Mouse (Mus musculus) spleen, postnatal 4 days (tissue): Measurements from ENCODE around the gene Frmd4a.

Experiments
- DNase-seq, 2 experiments: peaks; one replicate each; pipeline ENCODE4 v3.0.0; 2022; ENCODE audit warnings: low spot score in 2 of 2

Gene Frmd4a

DNA sequence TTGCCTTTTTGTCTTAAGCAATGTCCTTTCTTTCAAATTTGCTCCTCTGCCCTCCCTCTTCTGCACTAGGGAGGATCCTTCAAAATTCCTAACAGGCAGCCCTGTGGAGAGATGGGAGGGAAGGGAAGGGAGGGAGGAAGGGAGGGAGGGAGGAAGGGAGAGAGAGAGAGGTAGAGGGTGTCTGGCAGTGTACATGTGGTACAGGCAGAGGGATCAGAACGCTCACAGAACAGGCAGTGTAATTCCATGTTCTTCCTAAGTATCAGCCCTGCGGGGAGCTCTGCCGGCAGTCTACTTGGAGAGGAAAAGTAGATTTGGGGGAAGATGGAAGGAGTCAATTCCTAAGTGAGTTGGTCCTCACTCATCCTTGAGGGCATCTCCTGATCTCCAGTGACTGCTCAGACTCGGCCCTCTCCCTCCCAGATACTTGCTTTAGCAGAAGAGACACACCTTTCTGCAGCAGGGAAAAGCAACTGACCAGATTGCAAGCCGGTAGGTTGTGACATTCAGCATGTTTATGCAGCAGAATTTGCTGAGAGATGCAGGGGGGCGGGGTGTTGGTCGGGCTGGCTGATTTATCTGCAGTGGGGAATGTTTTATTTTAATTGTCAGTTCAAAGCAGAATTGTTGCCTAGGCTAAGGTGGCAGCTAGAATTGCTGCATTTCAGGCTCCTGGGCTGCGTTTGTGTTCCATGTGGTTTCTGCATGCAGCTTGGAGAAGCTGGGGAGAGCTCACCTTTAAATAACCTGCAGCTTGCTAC is at the start of gene Frmd4a:
TSS of gene Frmd4a (plus strand) at position 190 of the 761 bp plus-strand sequence.
- peak in 1 of 2 experiments; percentile 49 for DNase-seq

GRCm38 (mm10) chr2:3988876-3989275 is 28.6 kb upstream of the Frmd4a start:
- DNase-seq: no peak

- DNase-seq: no peak
Observed at GRCm38 (mm10) chr2:3990431-3990830, 27.1 kb upstream of the Frmd4a start.

DNA sequence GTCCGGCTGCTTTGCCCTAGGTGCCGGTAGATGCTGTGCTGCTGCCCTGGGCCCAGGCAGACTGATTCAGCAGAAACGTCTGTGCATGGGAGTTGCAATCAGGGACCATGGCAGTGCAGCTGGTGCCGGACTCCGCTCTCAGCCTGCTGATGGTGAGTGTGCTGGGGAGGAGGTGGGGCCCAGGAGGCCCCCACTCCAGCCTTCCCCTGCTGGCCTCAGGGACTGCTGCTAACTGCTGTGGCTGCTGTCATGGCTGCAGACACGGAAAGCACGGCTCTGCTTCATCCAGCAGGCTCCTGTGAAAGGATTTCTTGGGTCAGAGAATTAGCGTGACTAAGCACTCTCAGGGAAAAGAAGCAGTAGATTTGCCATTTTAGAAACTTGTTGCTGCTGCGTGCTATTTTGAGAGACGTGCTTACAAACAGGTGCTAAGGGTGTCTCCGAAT is 937 bp downstream of the Frmd4a start:
- DNase-seq: peak in 1 of 2 experiments; percentile 51

DNA sequence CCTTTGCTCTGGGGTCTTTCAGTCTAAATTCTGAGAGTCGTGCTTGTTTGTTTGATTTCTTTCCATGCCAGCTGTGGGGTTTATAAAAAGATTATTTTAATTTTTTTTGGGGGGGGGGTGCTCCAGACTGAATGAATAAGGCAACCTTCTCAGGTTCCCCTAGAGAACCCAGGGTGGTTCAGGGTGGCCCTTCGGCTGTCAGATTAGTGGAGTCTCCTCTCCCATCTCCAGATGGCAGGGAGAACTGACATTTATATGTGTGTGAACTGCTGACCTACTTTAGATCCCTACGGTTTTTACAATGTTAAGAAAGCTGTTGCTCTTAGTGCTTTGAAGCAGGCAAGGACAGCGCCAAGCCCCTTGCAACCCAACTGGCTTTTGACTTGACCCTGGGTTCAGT is 1.4 kb downstream of the Frmd4a start:
- no peak for DNase-seq

- peak in 1 of 2 experiments; percentile 17 for DNase-seq
Observed at GRCm38 (mm10) chr2:4024927-4025326, 7.4 kb downstream of the Frmd4a start.

DNA sequence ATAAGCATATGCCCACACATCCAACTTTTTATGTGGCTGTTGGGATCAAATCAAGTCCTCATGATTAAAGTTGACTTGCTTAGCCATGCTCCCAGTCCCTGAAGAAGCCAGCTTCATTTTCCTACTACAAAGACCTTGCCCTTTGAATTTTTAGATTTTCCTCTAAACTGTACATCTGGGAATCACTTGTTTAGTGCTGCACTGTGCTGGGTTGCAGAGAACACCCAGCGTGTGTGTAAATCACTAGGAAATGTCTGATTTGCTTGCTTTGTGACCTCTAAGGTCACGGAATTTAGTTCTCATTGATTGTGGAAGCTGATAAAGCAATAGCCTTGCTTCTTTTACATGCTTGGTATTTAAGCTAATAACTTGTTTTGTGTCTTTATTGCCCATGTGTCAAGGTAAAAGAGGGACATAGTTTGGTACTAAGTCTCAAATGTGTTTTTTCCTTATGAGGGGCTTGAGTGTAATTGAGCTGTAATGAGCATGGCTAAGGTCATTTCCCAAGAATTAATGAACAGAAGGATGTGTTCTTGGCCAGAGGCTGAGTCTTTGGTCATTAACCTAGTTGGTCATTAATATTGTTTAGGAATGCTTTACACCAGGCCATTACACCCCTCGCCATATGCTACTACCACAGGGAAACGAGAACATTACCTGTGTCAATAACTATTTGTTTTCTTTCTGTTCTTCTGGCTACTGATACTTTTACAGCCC is 11.7 kb downstream of the Frmd4a start:
- no peak for DNase-seq

- no peak for DNase-seq
Observed at GRCm38 (mm10) chr2:4036153-4036589, 18.7 kb downstream of the Frmd4a start.

DNA sequence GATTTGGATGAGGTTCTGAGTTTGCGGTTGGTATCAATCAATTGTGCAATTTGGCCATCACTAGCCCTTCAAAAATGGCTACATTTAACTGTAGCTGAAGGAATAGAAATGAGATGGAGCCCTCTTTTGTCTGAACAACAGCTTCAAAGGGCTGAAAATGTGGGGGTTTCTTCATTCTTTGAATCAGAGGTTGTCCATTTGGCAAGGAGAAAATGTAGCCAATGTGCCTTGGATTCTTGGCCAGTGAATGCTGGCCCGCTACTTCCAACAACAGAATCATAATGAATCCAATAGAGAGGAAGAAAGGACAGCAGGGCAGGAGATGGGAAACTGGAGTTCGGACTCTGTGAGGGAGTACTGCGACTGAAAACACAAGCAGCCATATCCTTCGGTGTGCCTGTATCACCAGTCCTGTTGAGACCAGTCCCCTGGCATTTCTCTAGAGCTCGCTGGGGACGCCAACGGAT is 19.2 kb downstream of the Frmd4a start:
- no peak for DNase-seq

- no peak for DNase-seq
Observed at GRCm38 (mm10) chr2:4042009-4042408, 24.5 kb downstream of the Frmd4a start.

GRCm38 (mm10) chr2:4055481-4055880 is 38.0 kb downstream of the Frmd4a start:
- no peak for DNase-seq

DNA sequence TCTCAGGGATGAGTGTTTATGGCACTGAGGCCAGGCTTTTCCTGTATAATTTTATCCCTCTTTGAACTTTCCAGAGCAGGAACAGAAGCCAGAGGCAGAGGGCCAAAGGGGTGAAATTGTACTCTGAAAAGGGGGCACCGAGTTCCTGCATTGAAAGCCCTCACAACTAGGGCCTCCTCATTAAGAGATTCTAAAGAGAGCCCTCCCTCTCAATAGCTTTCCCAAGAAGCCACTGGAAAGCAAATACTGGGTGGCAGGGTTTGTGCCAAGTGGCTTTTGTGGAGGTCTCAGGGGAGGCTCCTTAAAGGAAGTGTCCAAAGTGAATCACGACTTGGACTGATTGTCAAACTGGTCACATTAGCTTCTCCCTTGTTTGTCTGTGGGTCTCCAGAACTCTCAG is 43.2 kb downstream of the Frmd4a start:
- no peak for DNase-seq

DNA sequence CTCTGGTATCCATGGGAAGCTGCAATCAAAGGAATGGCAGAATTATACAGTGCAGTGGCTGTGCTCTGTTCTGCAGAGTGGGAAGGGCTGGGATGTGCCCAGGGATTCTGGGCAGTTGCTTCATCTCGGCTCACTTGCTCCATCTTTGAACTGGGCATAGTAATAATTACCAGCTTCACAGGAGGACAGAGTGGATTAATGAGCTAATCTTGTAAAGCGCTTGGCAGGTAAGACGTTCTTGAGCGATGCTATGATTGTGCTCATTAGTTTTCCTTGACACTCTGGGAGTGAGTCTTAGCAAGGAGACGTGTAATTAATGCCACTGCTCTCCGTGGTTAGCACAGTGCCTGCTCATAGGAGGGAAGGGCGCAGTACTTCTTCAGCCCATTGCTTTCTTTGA is 54.3 kb downstream of the Frmd4a start:
- no peak for DNase-seq

- no peak for DNase-seq
Observed at GRCm38 (mm10) chr2:4083877-4084276, 66.4 kb downstream of the Frmd4a start.

DNA sequence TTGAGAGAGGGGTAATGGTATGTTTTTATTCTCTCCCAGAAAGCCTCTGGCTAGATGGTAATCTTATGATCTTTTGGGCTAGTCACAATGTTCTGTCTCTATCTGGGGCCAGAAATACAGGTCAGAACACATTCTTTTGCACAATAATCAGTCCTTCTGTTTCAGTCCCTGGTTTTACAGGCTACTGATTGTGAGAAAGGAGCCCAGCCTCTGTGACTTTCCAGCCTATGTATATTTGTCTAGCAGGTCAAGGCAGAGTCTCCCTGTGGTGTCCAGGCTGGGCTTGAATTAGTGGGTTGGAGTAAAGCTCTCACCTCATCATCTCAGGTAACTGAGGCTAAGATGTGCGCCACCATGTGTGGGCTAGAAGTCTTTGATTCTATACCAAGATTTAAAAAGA is 80.1 kb downstream of the Frmd4a start:
- DNase-seq: no peak

DNA sequence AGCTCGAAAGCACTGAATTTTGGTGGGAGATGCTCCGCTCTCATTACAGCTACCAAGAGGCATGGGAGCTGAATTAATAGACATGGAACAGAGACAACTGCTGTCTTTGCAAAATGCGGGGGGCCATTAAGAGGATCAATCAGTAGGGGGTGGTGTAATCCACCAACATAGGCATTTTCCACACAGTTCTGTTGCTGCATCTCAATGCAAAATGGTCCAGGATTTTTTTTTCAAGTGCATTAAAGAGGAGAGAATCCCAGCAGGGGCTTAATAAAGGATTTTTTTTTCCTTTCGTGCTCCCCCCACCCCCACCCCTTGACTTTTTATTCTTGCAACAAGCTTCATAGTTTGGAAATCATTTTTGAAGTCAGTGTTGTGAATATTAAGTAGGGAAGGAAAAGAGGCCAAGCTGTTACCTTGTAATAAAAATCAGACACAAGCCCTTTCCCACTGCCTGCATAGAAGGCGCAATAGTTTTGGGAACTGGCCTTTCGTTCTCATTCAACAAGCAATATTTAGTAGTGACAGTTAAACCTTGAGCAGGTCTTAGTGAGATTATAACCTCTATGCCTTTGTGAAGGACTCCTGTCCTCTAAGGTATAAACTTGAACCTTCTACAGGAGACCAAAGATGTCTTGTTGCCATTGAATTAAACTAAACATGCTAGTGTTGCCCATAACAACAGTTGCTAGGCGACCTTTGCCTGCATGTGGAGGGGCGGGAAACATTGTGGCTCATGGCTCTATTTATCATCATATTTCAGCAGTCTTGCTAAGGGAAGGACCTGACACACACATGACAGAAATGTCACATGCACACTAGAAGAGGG is 81.6 kb downstream of the Frmd4a start:
- no peak for DNase-seq

DNA sequence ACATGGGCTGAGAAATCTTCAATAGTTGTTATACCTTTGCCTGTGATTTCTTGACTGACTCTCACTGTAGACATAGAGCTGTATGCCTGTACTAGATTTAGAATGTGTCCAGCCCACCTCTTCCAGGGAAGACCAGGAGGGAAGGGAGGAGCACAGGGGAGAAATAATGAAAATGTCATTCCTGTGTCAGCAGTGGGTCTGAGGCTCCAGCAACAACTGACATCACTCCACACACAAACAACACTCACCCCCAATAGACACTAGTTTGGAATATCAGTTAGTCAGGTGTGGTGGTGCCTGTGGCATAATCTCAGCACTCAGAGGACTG is 82.2 kb downstream of the Frmd4a start:
- DNase-seq: no peak

DNA sequence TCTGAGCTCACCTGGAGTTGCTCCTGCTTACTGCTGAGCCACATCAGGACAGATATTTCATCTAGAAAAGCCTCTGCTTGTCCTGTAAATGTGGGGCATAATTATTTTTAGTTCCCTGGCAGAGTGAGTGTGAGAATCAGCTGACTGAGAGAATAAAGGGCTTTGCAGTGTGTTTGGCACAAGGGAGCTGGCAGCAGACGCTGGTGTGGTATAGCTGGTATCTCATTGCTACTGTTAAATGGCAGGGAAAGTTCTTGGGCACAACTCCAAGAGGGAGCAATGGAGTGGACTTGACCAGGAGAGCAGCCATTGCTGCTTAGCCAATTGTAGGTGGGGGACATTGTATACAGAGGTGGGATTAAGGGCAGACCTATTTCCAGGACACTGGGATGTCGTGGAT is 83.9 kb downstream of the Frmd4a start:
- no peak for DNase-seq

GRCm38 (mm10) chr2:4113303-4113920 is 95.9 kb downstream of the Frmd4a start:
- DNase-seq: no peak

GRCm38 (mm10) chr2:4119678-4120458 is 102.4 kb downstream of the Frmd4a start:
- DNase-seq: no peak

DNA sequence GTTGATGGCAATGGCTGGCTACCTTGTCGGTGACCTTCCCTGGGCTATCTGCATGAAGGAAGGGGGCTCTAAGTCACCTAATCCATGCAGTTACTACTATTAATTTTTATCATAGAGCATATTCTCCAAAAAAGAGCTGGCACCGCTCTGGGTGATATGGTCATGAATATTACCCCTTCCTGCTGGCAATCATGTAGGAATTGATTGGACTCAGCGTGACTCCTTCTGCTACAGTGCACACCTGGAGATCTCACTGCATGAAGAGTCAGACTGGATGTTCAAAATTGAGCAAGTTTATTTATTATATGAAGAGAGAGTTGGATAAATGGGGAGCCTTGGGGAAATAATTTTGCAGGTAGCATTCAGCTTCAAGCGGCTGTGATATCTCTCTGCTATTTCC is 113.7 kb downstream of the Frmd4a start:
- DNase-seq: no peak
